Mouse (Mus musculus): ENCODE measurements at regions not wholly inside any gene's neighbourhood (a gene's known extent, or its start where the extent isn't known, plus 50 kb on each side); places are given as distances from the start of the nearest gene placed in this dataset.

DNA sequence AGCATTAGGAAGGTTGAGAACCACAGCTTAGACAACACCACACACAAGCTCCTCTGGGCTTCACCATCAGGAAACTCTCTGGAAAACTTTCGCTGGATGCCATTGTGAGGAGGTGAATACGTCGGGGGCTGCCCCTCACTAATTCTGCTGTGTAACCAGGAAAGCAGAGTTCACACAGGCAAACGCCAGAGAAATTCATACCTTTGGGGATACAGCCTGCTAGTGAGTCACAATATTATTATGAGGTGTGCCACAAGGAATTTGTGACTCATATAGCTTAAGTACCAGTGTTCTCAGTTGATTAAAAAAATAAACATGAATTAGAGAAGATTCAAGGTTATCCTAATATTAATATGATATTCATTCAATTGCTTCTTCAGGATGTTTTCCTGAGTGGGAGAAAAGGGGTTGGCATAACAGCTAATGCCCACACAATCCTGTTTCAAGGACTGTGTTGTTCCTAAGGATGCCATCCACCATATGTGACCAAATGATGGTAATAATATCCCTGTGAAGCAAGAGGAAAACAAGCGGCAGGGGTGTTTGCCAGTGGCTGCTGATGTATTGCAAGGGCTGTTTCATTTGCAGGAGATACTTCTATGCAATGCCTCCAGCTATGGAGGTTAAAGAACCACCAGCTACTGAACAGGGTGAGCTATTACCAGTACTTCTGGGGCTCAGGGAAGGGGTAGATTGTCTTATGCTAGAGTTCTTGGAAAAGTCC is 148.4 kb upstream of the Adra1b start:
- 61% methylated on average over 5 of the region's 5 CpGs for WGBS
- no peaks in the 10 kb centered on the region for H3K27me3 ChIP-seq (ENCODE audit: control insufficient read depth, insufficient read depth, low read length)
- H3K4me3 ChIP-seq (ENCODE audit: low read depth, low read length) = no peak overlapping the region
- ATAC-seq (ENCODE audit: low FRiP score, low TSS enrichment) = no peak
- DNase-seq (ENCODE audit: low spot score) = no peak
- no peaks in the 10 kb centered on the region for H3K4me1 ChIP-seq (replicated peaks; ENCODE audit: control insufficient read depth, insufficient read depth)
- TF ChIP-seq CTCF (IDR thresholded peaks at IDR 0.05; ENCODE audit: low read depth) (no peak), EP300 (optimal IDR thresholded peaks at IDR 0.05) (no peak)
- H3K9ac ChIP-seq (ENCODE audit: low read length) = no peak overlapping the region
- no peak overlapping the region for H3K4me2 ChIP-seq (replicated peaks; ENCODE audit: low read depth)
- H3K27ac ChIP-seq (replicated peaks) = no peak overlapping the region
- H3K9me3 ChIP-seq (ENCODE audit: control insufficient read depth, low read length) = no peaks in the 10 kb centered on the region
- no peaks in the 10 kb centered on the region for H3K36me3 ChIP-seq (ENCODE audit: control insufficient read depth, insufficient read depth, low read length)

DNA sequence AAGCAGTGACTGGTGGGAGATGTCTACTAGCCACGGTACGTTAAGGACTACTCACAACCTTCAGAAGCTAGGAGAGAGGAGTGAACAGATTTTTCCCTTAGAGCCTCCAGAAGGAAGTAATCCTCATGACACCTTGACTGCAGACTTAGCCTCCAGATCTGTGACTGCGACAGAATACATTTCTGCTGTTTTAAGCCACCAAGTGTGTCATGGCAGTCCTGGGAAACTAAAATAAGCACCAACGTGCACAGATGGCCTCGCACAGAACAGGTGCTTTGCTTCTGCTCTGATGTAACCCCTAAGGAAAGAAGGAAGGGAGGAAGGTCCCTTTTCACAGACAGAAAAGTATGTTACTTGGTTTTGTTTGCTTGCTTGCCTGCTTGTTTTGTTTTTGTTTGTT is 151.5 kb upstream of the Adra1b start:
- Histone ChIP-seq H3K27ac (replicated peaks) (no peak overlapping the region), H3K9ac (ENCODE audit: low read length) (no peak overlapping the region)
- ATAC-seq (ENCODE audit: low FRiP score, low TSS enrichment) = no peak

DNA sequence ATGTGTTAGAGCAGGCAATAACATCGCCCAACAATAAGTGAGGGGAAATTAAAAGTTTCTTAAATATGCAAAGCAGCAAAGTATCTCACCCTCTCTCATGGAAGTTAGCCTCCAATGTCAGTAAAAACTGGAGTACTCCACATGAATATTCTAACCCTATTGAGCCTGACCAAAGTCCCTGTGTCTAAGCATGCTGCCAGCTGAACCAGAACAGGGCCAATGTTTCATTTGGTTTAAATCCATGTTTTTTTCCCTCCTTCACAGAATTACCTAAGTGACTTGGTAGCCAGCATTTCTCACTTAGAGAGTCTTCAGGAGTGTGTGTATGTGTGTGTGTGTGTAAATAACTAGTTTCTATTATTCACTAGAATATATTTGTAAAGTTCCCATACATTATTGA is 161.4 kb upstream of the Adra1b start:
- WGBS = 90% methylated on average over 1 of the region's 1 CpGs

More for the DNA sequence above, 151.5 kb upstream of the Adra1b start:
- Histone ChIP-seq H3K27me3 (ENCODE audit: control insufficient read depth, insufficient read depth, low read length) (no peaks in the 10 kb centered on the region), H3K4me2 (replicated peaks; ENCODE audit: low read depth) (no peak overlapping the region), H3K4me3 (ENCODE audit: low read depth, low read length) (no peak overlapping the region), H3K9me3 (ENCODE audit: control insufficient read depth, low read length) (no peaks in the 10 kb centered on the region), H3K4me1 (replicated peaks; ENCODE audit: control insufficient read depth, insufficient read depth) (no peaks in the 10 kb centered on the region), H3K36me3 (ENCODE audit: control insufficient read depth, insufficient read depth, low read length) (no peaks in the 10 kb centered on the region)
- no peak for DNase-seq (ENCODE audit: low spot score)
- TF ChIP-seq EP300 (optimal IDR thresholded peaks at IDR 0.05) (no peak), CTCF (IDR thresholded peaks at IDR 0.05; ENCODE audit: low read depth) (no peak)
- WGBS = 82% methylated on average over 5 of the region's 5 CpGs

DNA sequence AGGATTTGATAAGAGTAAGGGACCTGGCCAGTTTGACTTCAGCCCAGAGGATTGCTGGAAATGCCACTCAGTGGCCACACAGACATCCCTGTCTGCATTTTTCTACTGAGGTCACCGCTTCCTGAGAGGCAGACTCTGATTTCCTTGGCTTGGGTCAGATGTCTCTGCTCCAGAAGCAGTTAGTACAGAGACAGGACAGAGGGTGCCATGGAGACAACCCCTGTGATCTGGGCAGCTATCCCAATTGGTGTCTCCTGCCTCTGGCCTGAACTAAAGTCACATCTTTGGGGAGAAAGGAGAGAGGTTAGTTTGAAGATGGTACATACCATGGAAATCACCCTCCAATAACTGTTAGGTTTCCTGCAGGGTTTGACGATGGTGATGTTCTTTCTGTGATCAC is 165.2 kb upstream of the Adra1b start:
- DNase-seq (ENCODE audit: low spot score) = no peak
- no peak overlapping the region for H3K9ac ChIP-seq (ENCODE audit: low read length)
- TF ChIP-seq CTCF (IDR thresholded peaks at IDR 0.05; ENCODE audit: low read depth) (no peak), EP300 (optimal IDR thresholded peaks at IDR 0.05) (no peak)
- H3K4me1 ChIP-seq (replicated peaks; ENCODE audit: control insufficient read depth, insufficient read depth) = no peaks in the 10 kb centered on the region
- no peak for ATAC-seq (ENCODE audit: low FRiP score, low TSS enrichment)
- no peaks in the 10 kb centered on the region for H3K36me3 ChIP-seq (ENCODE audit: control insufficient read depth, insufficient read depth, low read length)
- H3K4me3 ChIP-seq (ENCODE audit: low read depth, low read length) = no peak overlapping the region
- no peak overlapping the region for H3K27ac ChIP-seq (replicated peaks)
- 95% methylated on average over 2 of the region's 2 CpGs for WGBS
- H3K27me3 ChIP-seq (ENCODE audit: control insufficient read depth, insufficient read depth, low read length) = no peaks in the 10 kb centered on the region
- no peak overlapping the region for H3K4me2 ChIP-seq (replicated peaks; ENCODE audit: low read depth)
- H3K9me3 ChIP-seq (ENCODE audit: control insufficient read depth, low read length) = no peaks in the 10 kb centered on the region

More for the DNA sequence above, 161.4 kb upstream of the Adra1b start:
- TF ChIP-seq CTCF (IDR thresholded peaks at IDR 0.05; ENCODE audit: low read depth) (no peak), EP300 (optimal IDR thresholded peaks at IDR 0.05) (no peak)
- ATAC-seq (ENCODE audit: low FRiP score, low TSS enrichment) (no peak), DNase-seq (ENCODE audit: low spot score) (no peak)
- Histone ChIP-seq H3K4me2 (replicated peaks; ENCODE audit: low read depth) (no peak overlapping the region), H3K9ac (ENCODE audit: low read length) (no peak overlapping the region), H3K4me1 (replicated peaks; ENCODE audit: control insufficient read depth, insufficient read depth) (no peaks in the 10 kb centered on the region), H3K9me3 (ENCODE audit: control insufficient read depth, low read length) (no peaks in the 10 kb centered on the region), H3K27ac (replicated peaks) (no peak overlapping the region), H3K4me3 (ENCODE audit: low read depth, low read length) (no peak overlapping the region), H3K36me3 (ENCODE audit: control insufficient read depth, insufficient read depth, low read length) (no peaks in the 10 kb centered on the region), H3K27me3 (ENCODE audit: control insufficient read depth, insufficient read depth, low read length) (no peaks in the 10 kb centered on the region)

DNA sequence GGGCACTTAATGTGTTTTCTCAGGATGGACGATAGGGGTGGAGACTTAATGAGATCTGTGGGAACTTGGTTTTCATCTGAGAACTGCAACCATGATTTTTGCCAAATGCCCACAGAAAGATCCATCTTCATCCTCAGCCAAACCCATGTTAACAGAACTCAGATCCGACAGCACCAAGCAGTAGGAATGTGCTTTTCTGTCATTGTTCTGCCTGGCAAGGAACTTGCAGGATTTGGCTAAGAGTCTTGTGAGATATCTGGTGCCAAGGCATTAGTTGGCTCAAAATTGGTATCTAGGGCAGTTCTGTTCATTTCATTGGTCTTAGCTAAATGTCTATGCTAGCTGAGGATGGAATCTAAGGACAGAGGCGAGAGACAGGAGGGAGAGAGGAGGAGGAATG is 182.7 kb upstream of the Adra1b start:
- no peak for TF ChIP-seq CTCF (IDR thresholded peaks at IDR 0.05; ENCODE audit: low read depth)
- TF ChIP-seq EP300 (optimal IDR thresholded peaks at IDR 0.05) = no peak
- Histone ChIP-seq H3K4me1 (replicated peaks; ENCODE audit: control insufficient read depth, insufficient read depth) (no peaks in the 10 kb centered on the region), H3K4me3 (ENCODE audit: low read depth, low read length) (no peak overlapping the region), H3K27ac (replicated peaks) (no peak overlapping the region), H3K36me3 (ENCODE audit: control insufficient read depth, insufficient read depth, low read length) (no peaks in the 10 kb centered on the region), H3K27me3 (ENCODE audit: control insufficient read depth, insufficient read depth, low read length) (no peaks in the 10 kb centered on the region), H3K9me3 (ENCODE audit: control insufficient read depth, low read length) (no peaks in the 10 kb centered on the region), H3K4me2 (replicated peaks; ENCODE audit: low read depth) (no peak overlapping the region), H3K9ac (ENCODE audit: low read length) (no peak overlapping the region)
- WGBS = 68% methylated on average over 3 of the region's 3 CpGs
- no peak for ATAC-seq (ENCODE audit: low FRiP score, low TSS enrichment)
- no peak for DNase-seq (ENCODE audit: low spot score)

DNA sequence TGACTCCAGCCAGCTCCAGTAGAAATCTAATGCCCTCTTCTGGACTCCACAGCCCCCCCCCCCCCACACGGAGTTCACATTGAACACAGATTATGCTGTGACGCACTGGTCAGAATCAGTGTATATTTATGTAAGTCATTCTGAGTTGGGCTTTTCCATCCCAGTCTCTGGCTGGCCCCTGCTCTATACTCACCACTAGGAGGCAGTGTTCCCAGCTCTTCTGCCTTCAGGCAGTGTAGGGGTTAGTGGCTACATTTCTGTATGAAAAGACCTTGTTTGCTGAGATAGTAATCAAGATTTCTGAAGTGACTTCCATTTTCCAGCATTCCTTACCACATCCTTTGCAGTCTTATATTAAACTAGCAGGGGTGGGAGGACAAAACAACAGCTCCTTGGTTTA is 185.9 kb upstream of the Adra1b start:
- Histone ChIP-seq H3K4me3 (ENCODE audit: low read depth, low read length) (no peak overlapping the region), H3K27me3 (ENCODE audit: control insufficient read depth, insufficient read depth, low read length) (no peaks in the 10 kb centered on the region), H3K9me3 (ENCODE audit: control insufficient read depth, low read length) (no peaks in the 10 kb centered on the region), H3K4me1 (replicated peaks; ENCODE audit: control insufficient read depth, insufficient read depth) (no peaks in the 10 kb centered on the region), H3K36me3 (ENCODE audit: control insufficient read depth, insufficient read depth, low read length) (no peaks in the 10 kb centered on the region), H3K27ac (replicated peaks) (no peak overlapping the region), H3K4me2 (replicated peaks; ENCODE audit: low read depth) (no peak overlapping the region), H3K9ac (ENCODE audit: low read length) (no peak overlapping the region)
- no peak for ATAC-seq (ENCODE audit: low FRiP score, low TSS enrichment)
- no peak for DNase-seq (ENCODE audit: low spot score)
- WGBS = 53% methylated on average over 2 of the region's 2 CpGs
- TF ChIP-seq CTCF (IDR thresholded peaks at IDR 0.05; ENCODE audit: low read depth) = peak; percentile 55
- TF ChIP-seq EP300 (optimal IDR thresholded peaks at IDR 0.05) = no peak
